Mouse (Mus musculus): Measurements from ENCODE around the gene Rps2.

- TF ChIP-seq POLR2A (IDR thresholded peaks at IDR 0.05; ENCODE audit: low read depth, low read length) (no peak), CTCF (IDR thresholded peaks at IDR 0.05; ENCODE audit: borderline replicate concordance, insufficient read depth, low read length) (no peak)
Measured at GRCm38 (mm10) chr17:24751528-24751927, 33.6 kb downstream of the Rps2 start.

All from embryonic fibroblast, embryonic 13.5 days (primary cell).